Mouse (Mus musculus) thymus, postnatal 0 days (tissue): Measurements from ENCODE around the gene Cacna2d3. TPM values are rescaled to one million over a fixed set of nuclear protein-coding genes. Genes with fewer than 3 reads are reported as not detected.

Source experiments
- DNase-seq: peaks from one replicate; pipeline ENCODE4 v3.0.0-alpha.2; 2015; ENCODE audit warnings: low spot score
- polyA plus RNA-seq: library from polyadenylated mRNA; unstranded; fragments of >200 nt; fragmentation: Nextera tagmentation; extraction: Ambion mirVana; gene quantifications from 2 replicates; pipeline ENCODE4 v1.2.1, GENCODE M21; 2015

The Cacna2d3 gene
- polyA plus RNA-seq, 1 experiment from 2014 or later = 0.16 TPM

- no peak for DNase-seq
Measured at GRCm38 (mm10) chr14:29643217-29643616, 78.4 kb downstream of the Cacna2d3 start.

- DNase-seq = no peak
Measured at GRCm38 (mm10) chr14:29639266-29639665, 82.4 kb downstream of the Cacna2d3 start.

GRCm38 (mm10) chr14:29628213-29628612, 93.5 kb downstream of the Cacna2d3 start:
- DNase-seq = no peak

- no peak for DNase-seq
Measured at GRCm38 (mm10) chr14:29612436-29612835, 109.2 kb downstream of the Cacna2d3 start.

GRCm38 (mm10) chr14:29608761-29609160, 112.9 kb downstream of the Cacna2d3 start:
- DNase-seq = no peak

GRCm38 (mm10) chr14:29599428-29599827, 122.2 kb downstream of the Cacna2d3 start:
- no peak for DNase-seq

GRCm38 (mm10) chr14:29592896-29593295, 128.8 kb downstream of the Cacna2d3 start:
- no peak for DNase-seq

GRCm38 (mm10) chr14:29589628-29590027, 132.0 kb downstream of the Cacna2d3 start:
- DNase-seq = no peak

GRCm38 (mm10) chr14:29581961-29582360, 139.7 kb downstream of the Cacna2d3 start:
- no peak for DNase-seq

GRCm38 (mm10) chr14:29577786-29578185, 143.9 kb downstream of the Cacna2d3 start:
- DNase-seq = no peak

- DNase-seq = no peak
Measured at GRCm38 (mm10) chr14:29575551-29575950, 146.1 kb downstream of the Cacna2d3 start.

- DNase-seq = no peak
Measured at GRCm38 (mm10) chr14:29562704-29563103, 159.0 kb downstream of the Cacna2d3 start.

GRCm38 (mm10) chr14:29561122-29561834, 160.4 kb downstream of the Cacna2d3 start:
- DNase-seq = no peak

GRCm38 (mm10) chr14:29558440-29558839, 163.2 kb downstream of the Cacna2d3 start:
- no peak for DNase-seq

- no peak for DNase-seq
Measured at GRCm38 (mm10) chr14:29556152-29556551, 165.5 kb downstream of the Cacna2d3 start.

GRCm38 (mm10) chr14:29552471-29552870, 169.2 kb downstream of the Cacna2d3 start:
- DNase-seq = no peak

GRCm38 (mm10) chr14:29548646-29549045, 173.0 kb downstream of the Cacna2d3 start:
- no peak for DNase-seq

- no peak for DNase-seq
Measured at GRCm38 (mm10) chr14:29530516-29530915, 191.1 kb downstream of the Cacna2d3 start.

- DNase-seq = no peak
Measured at GRCm38 (mm10) chr14:29528696-29529095, 193.0 kb downstream of the Cacna2d3 start.

GRCm38 (mm10) chr14:29519751-29520669, 201.7 kb downstream of the Cacna2d3 start:
- DNase-seq = no peak

- no peak for DNase-seq
Measured at GRCm38 (mm10) chr14:29502667-29503066, 219.0 kb downstream of the Cacna2d3 start.

- no peak for DNase-seq
Measured at GRCm38 (mm10) chr14:29498546-29499290, 222.9 kb downstream of the Cacna2d3 start.
